Mouse (Mus musculus): ENCODE results near the gene Gpr3.

GRCm38 (mm10) chr4:133227636-133228035 lies 15.3 kb upstream of the Gpr3 start:
- TF ChIP-seq CTCF (IDR thresholded peaks at IDR 0.05; ENCODE audit: low read depth, low read length), result no peak
- TF ChIP-seq POLR2A (IDR thresholded peaks at IDR 0.05; ENCODE audit: borderline replicate concordance, low read depth, low read length), result no peak
